Mouse (Mus musculus): ENCODE results near the gene Ccdc110. TPM values are rescaled to one million over a fixed set of nuclear protein-coding genes. Genes with fewer than 3 reads are reported as not detected.
A peak's percentile ranks its signal among the peaks of the same experiment; 100 is the strongest.

Ccdc110 gene
- not detected in 2 replicates for polyA plus RNA-seq (2015; fragmentation: Nextera tagmentation; extraction: Ambion mirVana)

GRCm38 (mm10) chr8:45934582-45935014 lies at the start of gene Ccdc110:
Gene Ccdc110 (plus strand): TSS chr8:45934619.
- no peak within 1 kb of the TSS for H3K9ac ChIP-seq
- no peaks in the 10 kb centered on the region for H3K36me3 ChIP-seq
- 6% methylated on average over 23 of the region's 23 CpGs for WGBS
- no peaks in the 10 kb centered on the region for H3K9me3 ChIP-seq
- peak within 1 kb of the TSS; percentile 52 for H3K4me2 ChIP-seq (replicated peaks)
- 0 out of 2 replicates have a peak, but pooled peaks cover 3% of the 10 kb centered on the region for H3K4me1 ChIP-seq (replicated peaks)
- peak; percentile 77 for ATAC-seq
- H3K4me3 ChIP-seq (replicated peaks), result peak within 1 kb of the TSS; percentile 22; the same call in 1 of the 2 replicates
- no peaks in the 10 kb centered on the region for H3K27me3 ChIP-seq (replicated peaks)
- no peak within 1 kb of the TSS for H3K27ac ChIP-seq

GRCm38 (mm10) chr8:45885202-45885685 lies 49.2 kb upstream of the Ccdc110 start, which contains the start of gene Pdlim3:
Gene Pdlim3 (plus strand): TSS chr8:45885461.
- H3K27me3 ChIP-seq (replicated peaks), result no peaks in the 10 kb centered on the region
- peak within 1 kb of the TSS; percentile 79 for H3K4me2 ChIP-seq (replicated peaks)
- peaks cover 13% of the 10 kb centered on the region; the same call in 1 of the 2 replicates for H3K4me1 ChIP-seq (replicated peaks)

GRCm38 (mm10) chr8:45885775-45886174 lies 48.6 kb upstream of the Ccdc110 start:
- no peaks in the 10 kb centered on the region for H3K36me3 ChIP-seq
- no peaks in the 10 kb centered on the region for H3K9me3 ChIP-seq
- 17% methylated on average over 2 of the region's 2 CpGs for WGBS
- peak; percentile 61 for ATAC-seq
- peak overlapping the region; percentile 28 for H3K9ac ChIP-seq
- peak overlapping the region; percentile 63; the same call in 1 of the 2 replicates for H3K27ac ChIP-seq
- H3K4me1 ChIP-seq (replicated peaks), result peaks cover 13% of the 10 kb centered on the region; the same call in 1 of the 2 replicates
- peak overlapping the region; percentile 41 for H3K4me3 ChIP-seq (replicated peaks)
- H3K27me3 ChIP-seq (replicated peaks), result no peaks in the 10 kb centered on the region
- H3K4me2 ChIP-seq (replicated peaks), result peak overlapping the region; percentile 79

More at GRCm38 (mm10) chr8:45885202-45885685, 49.2 kb upstream of the Ccdc110 start, which contains the start of gene Pdlim3:
- Histone ChIP-seq H3K9me3 (no peaks in the 10 kb centered on the region), H3K9ac (peak within 1 kb of the TSS; percentile 28), H3K4me3 (replicated peaks) (peak within 1 kb of the TSS; percentile 41), H3K27ac (peak within 1 kb of the TSS; percentile 63; the same call in 1 of the 2 replicates), H3K36me3 (no peaks in the 10 kb centered on the region)
- ATAC-seq, result peak; percentile 85
- 2% methylated on average over 22 of the region's 22 CpGs for WGBS

GRCm38 (mm10) chr8:45889737-45890136 lies 44.7 kb upstream of the Ccdc110 start:
- whole genome bisulfite sequencing, result 94% methylated on average over 7 of the region's 7 CpGs
- no peak overlapping the region for H3K4me3 ChIP-seq (replicated peaks)
- H3K27me3 ChIP-seq (replicated peaks), result no peaks in the 10 kb centered on the region
- peaks cover 4% of the 10 kb centered on the region; the same call in 1 of the 2 replicates for H3K4me1 ChIP-seq (replicated peaks)
- H3K36me3 ChIP-seq, result no peaks in the 10 kb centered on the region
- H3K9ac ChIP-seq, result no peak overlapping the region
- H3K9me3 ChIP-seq, result no peaks in the 10 kb centered on the region
- no peak for ATAC-seq
- H3K4me2 ChIP-seq (replicated peaks), result no peak overlapping the region
- no peak overlapping the region for H3K27ac ChIP-seq

- no peak for ATAC-seq
- Histone ChIP-seq H3K36me3 (no peaks in the 10 kb centered on the region), H3K9ac (no peak overlapping the region), H3K9me3 (no peaks in the 10 kb centered on the region), H3K27me3 (replicated peaks) (no peaks in the 10 kb centered on the region), H3K4me1 (replicated peaks) (no peaks in the 10 kb centered on the region), H3K4me3 (replicated peaks) (no peak overlapping the region), H3K4me2 (replicated peaks) (no peak overlapping the region), H3K27ac (no peak overlapping the region)
- 85% methylated on average over 3 of the region's 3 CpGs for WGBS
These were observed 37.8 kb upstream of the Ccdc110 start for GRCm38 (mm10) chr8:45896590-45896989.

GRCm38 (mm10) chr8:45899783-45900182 lies 34.6 kb upstream of the Ccdc110 start:
- Histone ChIP-seq H3K4me2 (replicated peaks) (no peak overlapping the region), H3K27me3 (replicated peaks) (no peaks in the 10 kb centered on the region), H3K9ac (no peak overlapping the region), H3K9me3 (no peaks in the 10 kb centered on the region), H3K4me3 (replicated peaks) (no peak overlapping the region), H3K27ac (no peak overlapping the region), H3K4me1 (replicated peaks) (no peaks in the 10 kb centered on the region), H3K36me3 (no peaks in the 10 kb centered on the region)
- ATAC-seq, result no peak
- 93% methylated on average over 3 of the region's 3 CpGs for WGBS

- Histone ChIP-seq H3K9me3 (no peaks in the 10 kb centered on the region), H3K36me3 (no peaks in the 10 kb centered on the region), H3K4me3 (replicated peaks) (no peak overlapping the region), H3K4me2 (replicated peaks) (no peak overlapping the region), H3K4me1 (replicated peaks) (no peaks in the 10 kb centered on the region), H3K9ac (no peak overlapping the region), H3K27ac (no peak overlapping the region), H3K27me3 (replicated peaks) (no peaks in the 10 kb centered on the region)
- WGBS, result 78% methylated on average over 8 of the region's 8 CpGs
- ATAC-seq, result no peak
These were observed 32.8 kb upstream of the Ccdc110 start for GRCm38 (mm10) chr8:45901626-45902025.

- 26% methylated on average over 3 of the region's 3 CpGs for WGBS
- no peak overlapping the region for H3K27ac ChIP-seq
- H3K36me3 ChIP-seq, result no peaks in the 10 kb centered on the region
- ATAC-seq, result no peak
- H3K9ac ChIP-seq, result no peak overlapping the region
- H3K4me2 ChIP-seq (replicated peaks), result no peak overlapping the region
- H3K27me3 ChIP-seq (replicated peaks), result no peaks in the 10 kb centered on the region
- no peak overlapping the region for H3K4me3 ChIP-seq (replicated peaks)
- H3K4me1 ChIP-seq (replicated peaks), result no peaks in the 10 kb centered on the region
- no peaks in the 10 kb centered on the region for H3K9me3 ChIP-seq
These were observed 30.8 kb upstream of the Ccdc110 start for GRCm38 (mm10) chr8:45903659-45904058.

- Histone ChIP-seq H3K4me2 (replicated peaks) (no peak overlapping the region), H3K36me3 (no peaks in the 10 kb centered on the region), H3K27me3 (replicated peaks) (no peaks in the 10 kb centered on the region), H3K27ac (no peak overlapping the region), H3K9me3 (no peaks in the 10 kb centered on the region), H3K9ac (no peak overlapping the region), H3K4me3 (replicated peaks) (no peak overlapping the region), H3K4me1 (replicated peaks) (no peaks in the 10 kb centered on the region)
- WGBS, result 67% methylated on average over 7 of the region's 7 CpGs
- no peak for ATAC-seq
These were observed 28.7 kb upstream of the Ccdc110 start for GRCm38 (mm10) chr8:45905591-45906250.

GRCm38 (mm10) chr8:45906251-45906619 lies 28.2 kb upstream of the Ccdc110 start:
- no peaks in the 10 kb centered on the region for H3K4me1 ChIP-seq (replicated peaks)
- WGBS, result 89% methylated on average over 4 of the region's 4 CpGs
- no peak for ATAC-seq
- H3K36me3 ChIP-seq, result no peaks in the 10 kb centered on the region
- H3K27ac ChIP-seq, result no peak overlapping the region
- H3K4me3 ChIP-seq (replicated peaks), result no peak overlapping the region
- H3K9me3 ChIP-seq, result no peaks in the 10 kb centered on the region
- H3K4me2 ChIP-seq (replicated peaks), result no peak overlapping the region
- H3K9ac ChIP-seq, result no peak overlapping the region
- H3K27me3 ChIP-seq (replicated peaks), result no peaks in the 10 kb centered on the region

- Histone ChIP-seq H3K4me3 (replicated peaks) (no peak overlapping the region), H3K27me3 (replicated peaks) (no peaks in the 10 kb centered on the region), H3K4me1 (replicated peaks) (no peaks in the 10 kb centered on the region), H3K9ac (no peak overlapping the region), H3K4me2 (replicated peaks) (no peak overlapping the region), H3K36me3 (no peaks in the 10 kb centered on the region), H3K27ac (no peak overlapping the region), H3K9me3 (no peaks in the 10 kb centered on the region)
- ATAC-seq, result no peak
- 83% methylated on average over 11 of the region's 11 CpGs for WGBS
These were observed 20.7 kb upstream of the Ccdc110 start for GRCm38 (mm10) chr8:45913707-45914106.

GRCm38 (mm10) chr8:45916496-45916895 lies 17.9 kb upstream of the Ccdc110 start:
- no peak overlapping the region for H3K4me2 ChIP-seq (replicated peaks)
- no peak for ATAC-seq
- no peak overlapping the region for H3K27ac ChIP-seq
- no peak overlapping the region for H3K9ac ChIP-seq
- no peaks in the 10 kb centered on the region for H3K4me1 ChIP-seq (replicated peaks)
- no peaks in the 10 kb centered on the region for H3K27me3 ChIP-seq (replicated peaks)
- no peaks in the 10 kb centered on the region for H3K9me3 ChIP-seq
- no peaks in the 10 kb centered on the region for H3K36me3 ChIP-seq
- H3K4me3 ChIP-seq (replicated peaks), result no peak overlapping the region
- 82% methylated on average over 3 of the region's 3 CpGs for WGBS
